Mouse (Mus musculus) testis, adult 2 months (tissue): ENCODE measurements around the gene Spsb4.

ENCODE experiments used
- CTCF ChIP-seq: fragments of 200-500 bp; IDR thresholded peaks from 2 replicates; pipeline ENCODE4 v1.5.1; 2012; ENCODE audit warnings: low read depth, mild to moderate bottlenecking, inconsistent platforms, low read length, moderate library complexity; ENCODE audit not compliant: control insufficient read depth, insufficient read depth, insufficient replicate concordance
- POLR2A ChIP-seq: fragments of 200-500 bp; IDR thresholded peaks from 2 replicates; pipeline ENCODE4 v1.6.1; 2012; ENCODE audit warnings: low read depth, mild to moderate bottlenecking, inconsistent platforms, low read length, moderate library complexity; ENCODE audit not compliant: control insufficient read depth

DNA sequence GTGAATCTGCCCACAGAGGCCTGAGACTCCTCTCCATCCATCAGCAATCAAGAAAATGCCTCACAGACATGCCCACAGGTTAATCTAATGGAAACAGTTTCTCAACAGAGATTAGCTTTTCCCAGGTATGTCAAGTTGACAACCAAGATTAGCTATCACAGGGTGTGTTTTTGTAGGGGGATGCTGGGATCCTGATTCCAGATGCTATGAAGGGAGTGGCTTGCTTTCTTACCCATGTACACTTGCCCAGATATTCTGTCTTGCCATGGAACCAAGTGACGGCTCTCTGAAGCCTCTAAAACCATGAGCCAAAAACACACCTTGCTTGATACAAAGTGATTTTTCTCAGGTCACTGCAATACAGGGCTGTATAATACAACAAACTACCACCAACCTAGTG lies 45.5 kb upstream of the Spsb4 start:
- TF ChIP-seq POLR2A (no peak), CTCF (no peak)
